Mouse (Mus musculus) hindbrain, embryonic 16.5 days (tissue): ENCODE results near the gene Gm13040. TPM values are rescaled to one million over a fixed set of nuclear protein-coding genes. Genes with fewer than 3 reads are reported as not detected.
"Not testable (repeated sequence)": the region's sequence is repeated elsewhere in the genome, so short reads cannot be mapped to it uniquely, and the experiment has no call there.

Source experiments
- ATAC-seq: fragments of 200-750 bp; cut with Nextera tagmentation; 2 replicates; pipeline ENCODE4 v1.8.0; 2017; ENCODE audit warnings: moderate TSS enrichment, moderate library complexity
- H3K27ac ChIP-seq: fragments of 300-500 bp; sonication (generic); 2 replicates; pipeline ENCODE4 v1.5.1; 2014; ENCODE audit warnings: low read depth, mild to moderate bottlenecking, control low read depth, low read length, moderate library complexity
- H3K27me3 ChIP-seq: fragments of 300-500 bp; sonication (generic); replicated peaks from 2 replicates; pipeline ENCODE4 v1.6.1; 2014; ENCODE audit warnings: low read length; ENCODE audit not compliant: control insufficient read depth, insufficient read depth
- H3K36me3 ChIP-seq: fragments of 300-500 bp; sonication (generic); 2 replicates; pipeline ENCODE4 v1.6.1; 2014; ENCODE audit warnings: mild to moderate bottlenecking, low read length, moderate library complexity, mixed read lengths; ENCODE audit not compliant: control insufficient read depth, insufficient read depth
- H3K4me1 ChIP-seq: fragments of 300-500 bp; sonication (generic); 2 replicates; pipeline ENCODE4 v1.6.1; 2014; ENCODE audit warnings: low read depth, low read length; ENCODE audit not compliant: control insufficient read depth, insufficient read depth
- H3K4me2 ChIP-seq: fragments of 300-500 bp; sonication (generic); 2 replicates; pipeline ENCODE4 v1.6.1; 2014; ENCODE audit warnings: mild to moderate bottlenecking, low read length, control low read depth, moderate library complexity
- H3K4me3 ChIP-seq: fragments of 300-500 bp; sonication (generic); 2 replicates; pipeline ENCODE4 v1.5.1; 2014; ENCODE audit warnings: mild to moderate bottlenecking, low read length, control low read depth, moderate library complexity
- H3K9ac ChIP-seq: fragments of 300-500 bp; sonication (generic); 2 replicates; pipeline ENCODE4 v1.6.1; 2014; ENCODE audit warnings: low read depth, mild to moderate bottlenecking, control low read depth, low read length, moderate library complexity
- H3K9me3 ChIP-seq: fragments of 300-500 bp; sonication (generic); 2 replicates; pipeline ENCODE4 v1.6.1; 2014; ENCODE audit warnings: mild to moderate bottlenecking, low read length, moderate library complexity; ENCODE audit not compliant: control insufficient read depth
- WGBS: fragments of 180-500 bp; shearing (Covaris S2); extraction: QIAGEN DNeasy Blood & Tissue Kit; methylation state at CpG from one replicate; pipeline ENCODE4 v1.1.7; 2014; 5-methylcytosine and 5-hydroxymethylcytosine counted together
- polyA plus RNA-seq: library from polyadenylated mRNA; unstranded; fragments of >200 nt; fragmentation: Nextera tagmentation; extraction: Ambion mirVana; gene quantifications from 2 replicates; pipeline ENCODE4 v1.2.1, GENCODE M21; 2015

Gm13040 gene
- polyA plus RNA-seq: not detected in 2 replicates

DNA sequence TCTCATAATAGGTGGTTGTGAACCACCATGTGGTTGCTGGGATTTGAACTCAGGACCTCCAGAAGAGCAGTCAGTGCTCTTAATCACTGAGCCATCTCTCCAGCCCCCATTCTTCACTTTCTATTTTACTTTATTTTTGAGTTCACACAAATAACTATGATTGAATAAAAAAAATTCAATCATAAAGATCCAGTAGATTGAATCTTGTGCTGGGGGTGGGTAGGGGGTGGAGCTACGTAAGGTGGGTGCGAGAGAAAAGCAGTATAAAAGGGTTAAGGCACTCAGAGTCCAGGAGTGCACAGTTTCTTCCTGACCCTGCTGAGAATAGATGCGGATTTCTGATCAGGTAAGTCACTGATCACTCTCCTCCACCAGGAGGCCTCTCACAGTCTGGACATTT, at the start of gene Gm13040:
Gene Gm13040, plus strand, starts transcription at position 301 of the 400 bp plus-strand sequence.
- not testable (repeated sequence) for H3K4me1 ChIP-seq, H3K4me3 ChIP-seq, H3K4me2 ChIP-seq, H3K27me3 ChIP-seq, H3K9me3 ChIP-seq, H3K9ac ChIP-seq, H3K36me3 ChIP-seq, ATAC-seq, H3K27ac ChIP-seq
- WGBS: no CpG with 5 or more reads among the region's 3 CpGs

DNA sequence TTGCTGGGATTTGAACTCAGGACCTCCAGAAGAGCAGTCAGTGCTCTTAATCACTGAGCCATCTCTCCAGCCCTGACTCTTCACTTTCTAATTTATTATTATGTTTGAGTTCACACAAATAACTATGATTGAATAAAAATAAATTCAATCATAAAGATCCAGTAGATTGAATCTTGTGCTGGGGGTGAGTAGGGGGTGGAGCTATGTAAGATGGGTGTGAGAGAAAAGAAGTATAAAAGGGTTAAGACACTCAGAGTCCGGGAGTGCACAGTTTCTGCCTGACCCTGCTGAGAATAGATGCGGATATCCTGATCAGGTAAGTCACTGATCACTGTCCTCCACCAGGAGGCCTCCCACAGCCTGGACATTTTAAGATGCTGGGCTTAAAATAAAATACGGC, 24.7 kb upstream of the Gm13040 start, which contains the start of gene Gm13043:
Gene Gm13043, plus strand, starts transcription at position 301 of the 400 bp plus-strand sequence.
- H3K27ac ChIP-seq: no peak within 1 kb of the TSS
- no peaks in the 10 kb centered on the region for H3K27me3 ChIP-seq
- no peak within 1 kb of the TSS for H3K4me3 ChIP-seq
- no peaks in the 10 kb centered on the region for H3K9me3 ChIP-seq
- no peaks in the 10 kb centered on the region for H3K36me3 ChIP-seq
- no peak within 1 kb of the TSS for H3K9ac ChIP-seq
- H3K4me2 ChIP-seq: no peak within 1 kb of the TSS
- ATAC-seq: no peak
- 86% methylated on average over 3 of the region's 3 CpGs for WGBS
- H3K4me1 ChIP-seq: no peaks in the 10 kb centered on the region

DNA sequence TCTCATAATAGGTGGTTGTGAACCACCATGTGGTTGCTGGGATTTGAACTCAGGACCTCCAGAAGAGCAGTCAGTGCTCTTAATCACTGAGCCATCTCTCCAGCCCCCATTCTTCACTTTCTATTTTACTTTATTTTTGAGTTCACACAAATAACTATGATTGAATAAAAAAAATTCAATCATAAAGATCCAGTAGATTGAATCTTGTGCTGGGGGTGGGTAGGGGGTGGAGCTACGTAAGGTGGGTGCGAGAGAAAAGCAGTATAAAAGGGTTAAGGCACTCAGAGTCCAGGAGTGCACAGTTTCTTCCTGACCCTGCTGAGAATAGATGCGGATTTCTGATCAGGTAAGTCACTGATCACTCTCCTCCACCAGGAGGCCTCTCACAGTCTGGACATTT, 15.6 kb downstream of the Gm13040 start, which contains the start of the genes BC080695 and Gm13057:
Gene BC080695, plus strand, starts transcription at position 301 of the 400 bp plus-strand sequence.
Gene Gm13057, plus strand, starts transcription at position 310 of the 400 bp plus-strand sequence.
- not testable (repeated sequence) for ATAC-seq, H3K36me3 ChIP-seq, H3K9ac ChIP-seq, H3K4me3 ChIP-seq, H3K4me2 ChIP-seq, H3K27ac ChIP-seq, H3K9me3 ChIP-seq, H3K27me3 ChIP-seq, H3K4me1 ChIP-seq
- no CpG with 5 or more reads among the region's 3 CpGs for WGBS

Other genes starting within 250 kb of the Gm13040 start
- 46.9 and 51.6 TPM in 2 replicates for gene Pdpn, start 236.4 kb upstream of the Gm13040 start, polyA plus RNA-seq
- 0.38 and 0.69 TPM in 2 replicates for gene Lrrc38, start 186.2 kb upstream of the Gm13040 start, polyA plus RNA-seq
- not detected in 2 replicates for gene Pramel1, start 141.5 kb upstream of the Gm13040 start, polyA plus RNA-seq
- gene Pramef8, start 123.5 kb upstream of the Gm13040 start, polyA plus RNA-seq: 21.7 and 23.2 TPM in 2 replicates
- not detected in 2 replicates for gene Oog4, start 85.6 kb upstream of the Gm13040 start, polyA plus RNA-seq
- not detected in 2 replicates for gene Gm13043, start 24.6 kb upstream of the Gm13040 start, polyA plus RNA-seq
- not detected in 2 replicates for gene BC080695, start 15.7 kb downstream of the Gm13040 start, polyA plus RNA-seq
- gene Gm13057, start 15.8 kb downstream of the Gm13040 start, polyA plus RNA-seq: not detected in 2 replicates
- not detected in 2 replicates for gene Gm13083, start 79.0 kb downstream of the Gm13040 start, polyA plus RNA-seq
- gene Gm13088, start 121.3 kb downstream of the Gm13040 start, polyA plus RNA-seq: not detected in 2 replicates
- not detected in 2 replicates for gene Gm13089, start 166.8 kb downstream of the Gm13040 start, polyA plus RNA-seq
- not detected in 2 replicates for gene Gm13078, start 183.5 kb downstream of the Gm13040 start, polyA plus RNA-seq